Mouse (Mus musculus) T-helper 1 cell (primary cell): Measurements from ENCODE around the gene Uck2.

ENCODE experiments used
- in situ Hi-C: fragments of 300-600 bp; cut with MboI, MseI; formaldehyde crosslinking; loops from one replicate; pipeline ENCODE4 v1.15.1; 2025; ENCODE audit warnings: high pct_unique_total_duplicates

Gene Uck2

GRCm38 (mm10) chr1:167285320-167285355 is at the start of gene Uck2:
Gene Uck2 (minus strand): TSS chr1:167285320.
- in situ Hi-C loops = loop anchor here (25.0 kb wide), 1 partner anchor 1823 kb away; the partner anchor contains the start of genes Dcaf6 and Mpc2

GRCm38 (mm10) chr1:167331106-167331505 is 46.0 kb upstream of the Uck2 start:
- in situ Hi-C loops = loop anchor here (25.0 kb wide), 1 partner anchor 594 kb away; no protein-coding TSS in a partner anchor

- in situ Hi-C loops = loop anchor here (25.0 kb wide), 1 partner anchor 591 kb away; no protein-coding TSS in a partner anchor
Measured at GRCm38 (mm10) chr1:167328776-167329175, 43.7 kb upstream of the Uck2 start.

GRCm38 (mm10) chr1:167321691-167322090 is 36.6 kb upstream of the Uck2 start:
- in situ Hi-C loops = no loop called here

GRCm38 (mm10) chr1:167313220-167313619 is 28.1 kb upstream of the Uck2 start:
- in situ Hi-C loops = loop anchor here (5.0 kb wide), 1 partner anchor 91 kb away; no protein-coding TSS in a partner anchor

- in situ Hi-C loops = loop anchor here (5.0 kb wide), 1 partner anchor 90 kb away; no protein-coding TSS in a partner anchor
Measured at GRCm38 (mm10) chr1:167312367-167312766, 27.2 kb upstream of the Uck2 start.

GRCm38 (mm10) chr1:167308261-167309054 is 23.3 kb upstream of the Uck2 start, which contains the start of gene Tmco1:
Gene Tmco1 (plus strand): TSS chr1:167308378.
- in situ Hi-C loops = loop anchor here (5.0 kb wide), 1 partner anchor 34 kb away; no protein-coding TSS in a partner anchor

GRCm38 (mm10) chr1:167307674-167308073 is 22.6 kb upstream of the Uck2 start:
- in situ Hi-C loops = loop anchor here (5.0 kb wide), 1 partner anchor 35 kb away; no protein-coding TSS in a partner anchor

- in situ Hi-C loops = loop anchor here (5.0 kb wide), 1 partner anchor 36 kb away; no protein-coding TSS in a partner anchor
Measured at GRCm38 (mm10) chr1:167306451-167307240, 21.5 kb upstream of the Uck2 start.

GRCm38 (mm10) chr1:167305501-167306137 is 20.5 kb upstream of the Uck2 start:
- in situ Hi-C loops = loop anchor here (5.0 kb wide), 1 partner anchor 37 kb away; no protein-coding TSS in a partner anchor

GRCm38 (mm10) chr1:167300122-167300521 is 15.0 kb upstream of the Uck2 start:
- in situ Hi-C loops = no loop called here

- in situ Hi-C loops = loop anchor here (25.0 kb wide), 1 partner anchor 1834 kb away; the partner anchor contains the start of genes Dcaf6 and Mpc2
Measured at GRCm38 (mm10) chr1:167295679-167296402, 10.7 kb upstream of the Uck2 start.

GRCm38 (mm10) chr1:167292447-167292846 is 7.3 kb upstream of the Uck2 start:
- in situ Hi-C loops = loop anchor here (25.0 kb wide), 1 partner anchor 1830 kb away; the partner anchor contains the start of genes Dcaf6 and Mpc2

- in situ Hi-C loops = loop anchor here (25.0 kb wide), 1 partner anchor 1829 kb away; the partner anchor contains the start of genes Dcaf6 and Mpc2
Measured at GRCm38 (mm10) chr1:167291610-167292009, 6.5 kb upstream of the Uck2 start.

GRCm38 (mm10) chr1:167290263-167290592 is 5.1 kb upstream of the Uck2 start:
- in situ Hi-C loops = loop anchor here (25.0 kb wide), 1 partner anchor 1828 kb away; the partner anchor contains the start of genes Dcaf6 and Mpc2

GRCm38 (mm10) chr1:167289567-167290262 is 4.6 kb upstream of the Uck2 start:
- in situ Hi-C loops = loop anchor here (25.0 kb wide), 1 partner anchor 1827 kb away; the partner anchor contains the start of genes Dcaf6 and Mpc2

GRCm38 (mm10) chr1:167288665-167289538 is 3.8 kb upstream of the Uck2 start:
- in situ Hi-C loops = loop anchor here (25.0 kb wide), 1 partner anchor 1827 kb away; the partner anchor contains the start of genes Dcaf6 and Mpc2

- in situ Hi-C loops = loop anchor here (25.0 kb wide), 1 partner anchor 1825 kb away; the partner anchor contains the start of genes Dcaf6 and Mpc2
Measured at GRCm38 (mm10) chr1:167287156-167287555, 2.0 kb upstream of the Uck2 start.

GRCm38 (mm10) chr1:167285356-167285755 is 236 bp upstream of the Uck2 start:
- in situ Hi-C loops = loop anchor here (25.0 kb wide), 1 partner anchor 1823 kb away; the partner anchor contains the start of genes Dcaf6 and Mpc2
